Mouse (Mus musculus): ENCODE measurements around the gene Man2a1.

DNA sequence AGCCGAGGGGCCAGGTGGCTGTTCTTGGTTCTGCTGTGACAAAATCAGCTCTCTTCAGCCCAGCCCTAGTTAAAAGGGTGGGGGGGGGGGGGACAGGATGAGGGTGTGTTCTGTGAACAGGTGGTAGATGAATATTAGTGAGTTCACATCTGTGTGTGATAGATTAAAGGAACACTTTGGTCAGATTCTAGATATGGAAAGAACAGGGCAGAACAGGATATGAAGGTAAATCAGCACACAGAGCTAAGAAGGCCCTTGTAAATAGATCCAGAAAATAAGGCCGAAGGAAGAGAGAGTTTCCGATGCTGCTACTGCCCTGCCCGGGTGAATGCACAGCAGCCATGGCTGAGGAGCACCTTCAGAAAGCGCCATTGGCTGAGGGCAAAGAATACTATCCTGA lies 154.7 kb downstream of the Man2a1 start:
- TF ChIP-seq MAX (IDR thresholded peaks at IDR 0.05) (no peak), MYOD1 (IDR thresholded peaks at IDR 0.05; ENCODE audit: control insufficient read depth, insufficient read length, low read depth) (no peak), CTCF (IDR thresholded peaks at IDR 0.05; ENCODE audit: control insufficient read depth, insufficient read depth, insufficient read length) (no peak), CEBPB (IDR thresholded peaks at IDR 0.05; ENCODE audit: low read depth) (no peak), USF1 (IDR thresholded peaks at IDR 0.05; ENCODE audit: low read depth) (no peak), MYOG (IDR thresholded peaks at IDR 0.05; ENCODE audit: control insufficient read depth, extremely low read depth, insufficient read length) (no peak), FOSL1 (IDR thresholded peaks at IDR 0.05; ENCODE audit: insufficient read depth, low read length, poor library complexity, severe bottlenecking) (no peak)

Data from C2C12 (cell line).